Mouse (Mus musculus) heart, embryonic 13.5 days (tissue): ENCODE measurements around the gene Gsdma. TPM values are rescaled to one million over a fixed set of nuclear protein-coding genes. Genes with fewer than 3 reads are reported as not detected.
A peak's percentile ranks its signal among the peaks of the same experiment; 100 is the strongest.

Experiments used
- ATAC-seq: fragments of 200-750 bp; cut with Nextera tagmentation; 2 replicates; pipeline ENCODE4 v1.8.0; 2017; ENCODE audit warnings: moderate TSS enrichment; ENCODE audit not compliant: insufficient number of reproducible peaks, low FRiP score, low TSS enrichment; ENCODE audit errors: extremely low read depth
- H3K27ac ChIP-seq: fragments of 300-500 bp; sonication (generic); replicated peaks from 2 replicates; pipeline ENCODE4 v1.5.1; 2015; ENCODE audit warnings: moderate library complexity, mild to moderate bottlenecking, inconsistent platforms
- H3K27me3 ChIP-seq: fragments of 300-500 bp; sonication (generic); replicated peaks from 2 replicates; pipeline ENCODE4 v1.6.1; 2015; ENCODE audit warnings: mild to moderate bottlenecking, inconsistent platforms
- H3K36me3 ChIP-seq: fragments of 300-500 bp; sonication (generic); 2 replicates; pipeline ENCODE4 v1.6.1; 2015; ENCODE audit warnings: mild to moderate bottlenecking, inconsistent platforms
- H3K4me1 ChIP-seq: fragments of 300-500 bp; sonication (generic); 2 replicates; pipeline ENCODE4 v1.6.1; 2015; ENCODE audit warnings: inconsistent platforms
- H3K4me2 ChIP-seq: fragments of 300-500 bp; sonication (generic); 2 replicates; pipeline ENCODE4 v1.6.1; 2015; ENCODE audit warnings: inconsistent platforms, mild to moderate bottlenecking, moderate library complexity
- H3K4me3 ChIP-seq: fragments of 300-500 bp; sonication (generic); 2 replicates; pipeline ENCODE4 v1.5.1; 2015; ENCODE audit warnings: moderate library complexity, mild to moderate bottlenecking, inconsistent platforms
- H3K9ac ChIP-seq: fragments of 300-500 bp; sonication (generic); 2 replicates; pipeline ENCODE4 v1.6.1; 2015; ENCODE audit warnings: inconsistent platforms, mild to moderate bottlenecking, moderate library complexity
- H3K9me3 ChIP-seq: fragments of 300-500 bp; sonication (generic); 2 replicates; pipeline ENCODE4 v1.6.1; 2016; ENCODE audit warnings: inconsistent platforms
- WGBS: fragments of 180-500 bp; shearing (Covaris S2); methylation state at CpG from one replicate; pipeline ENCODE4 v1.1.7; 2015; ENCODE audit warnings: mixed read lengths; 5-methylcytosine and 5-hydroxymethylcytosine counted together
- polyA plus RNA-seq: library from polyadenylated mRNA; unstranded; fragments of >200 nt; fragmentation: Nextera tagmentation; extraction: Ambion mirVana; gene quantifications from 2 replicates; pipeline ENCODE4 v1.2.1, GENCODE M21; 2015

Gsdma gene
- polyA plus RNA-seq, 1 experiment from 2014 or later, result 0.12 TPM

DNA sequence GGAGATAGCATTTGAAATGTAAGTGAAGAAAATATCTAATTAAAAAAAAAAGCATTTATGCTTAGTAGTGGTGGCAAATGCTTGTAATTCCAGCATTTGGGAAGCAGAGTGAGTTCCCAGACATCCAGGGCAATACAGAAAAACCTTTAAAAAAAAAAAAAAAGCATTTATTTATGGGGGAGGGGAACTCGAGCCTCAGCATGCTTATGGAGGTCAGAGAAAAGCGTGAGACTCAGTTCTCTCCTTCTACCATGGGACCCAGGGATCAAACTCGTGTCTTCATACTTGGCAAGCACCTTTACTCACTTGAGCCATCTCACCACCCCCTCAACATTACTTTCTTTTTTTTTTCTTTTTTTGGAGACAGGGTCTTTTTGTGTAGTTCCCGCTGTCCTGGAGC lies 17.0 kb downstream of the Gsdma start:
- H3K36me3 ChIP-seq, result peaks cover 19% of the 10 kb centered on the region
- no peak overlapping the region for H3K4me3 ChIP-seq
- no peak overlapping the region for H3K27ac ChIP-seq
- no peak overlapping the region for H3K9ac ChIP-seq
- whole genome bisulfite sequencing, result 84% methylated on average over 4 of the region's 4 CpGs
- H3K27me3 ChIP-seq, result no peaks in the 10 kb centered on the region
- H3K9me3 ChIP-seq, result no peaks in the 10 kb centered on the region
- H3K4me2 ChIP-seq, result no peak overlapping the region
- ATAC-seq, result no peak
- peaks cover 19% of the 10 kb centered on the region for H3K4me1 ChIP-seq

DNA sequence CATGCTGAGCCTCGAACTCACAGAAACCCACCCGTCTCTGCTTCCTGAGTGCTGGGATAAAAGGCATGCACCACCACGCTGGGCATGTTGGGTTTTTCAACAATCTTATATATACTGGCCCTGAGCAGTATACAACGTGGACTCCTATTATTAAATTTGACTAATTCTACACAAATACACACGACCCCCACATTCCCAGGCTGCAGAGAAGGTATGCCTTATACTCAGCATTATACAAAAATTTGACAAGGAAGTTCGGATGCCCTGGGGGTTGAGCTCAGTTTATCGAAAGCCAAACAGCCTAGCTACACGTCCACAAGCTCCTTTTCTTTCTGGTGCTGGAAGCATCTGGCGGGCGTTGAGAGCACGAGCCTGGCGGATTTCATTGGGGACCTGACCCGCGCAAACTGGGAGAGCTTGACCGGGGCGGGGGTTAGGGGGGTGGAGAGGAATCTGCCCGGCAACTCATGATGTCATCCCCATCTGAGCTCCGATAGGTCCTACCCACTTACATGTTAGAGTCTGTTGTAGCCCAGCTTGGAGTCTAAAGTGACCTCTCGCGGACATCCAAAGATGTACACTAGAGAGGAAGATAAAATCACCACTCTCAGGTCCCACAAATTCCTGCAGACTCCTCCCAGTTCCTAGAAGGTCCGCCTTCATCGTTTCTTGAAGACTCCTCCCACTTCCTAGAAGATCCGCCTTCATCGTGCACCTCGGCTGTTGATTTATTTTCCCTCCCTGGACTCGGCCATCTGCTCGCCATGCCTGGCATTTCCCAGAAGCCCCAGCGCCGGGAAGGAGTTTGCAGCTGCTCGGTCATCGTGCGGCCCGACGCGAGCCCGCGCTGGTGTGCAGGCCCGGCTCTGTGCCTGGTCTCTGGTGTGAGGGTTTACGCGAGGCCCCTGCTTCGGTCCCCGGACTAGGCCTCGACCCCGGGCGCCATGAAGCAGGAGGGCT lies 17.9 kb downstream of the Gsdma start, which contains the start of gene Psmd3:
Psmd3 (plus strand) TSS at position 769 of the 960 bp plus-strand sequence.
- peak within 1 kb of the TSS; percentile 85 for H3K27ac ChIP-seq
- peak within 1 kb of the TSS; percentile 96 for H3K4me3 ChIP-seq
- peaks cover 27% of the 10 kb centered on the region for H3K36me3 ChIP-seq
- 5% methylated on average over 45 of the region's 45 CpGs for WGBS
- H3K27me3 ChIP-seq, result no peaks in the 10 kb centered on the region
- ATAC-seq, result peak; percentile 91
- peak within 1 kb of the TSS; percentile 99 for H3K9ac ChIP-seq
- peaks cover 19% of the 10 kb centered on the region for H3K4me1 ChIP-seq
- peak within 1 kb of the TSS; percentile 86 for H3K4me2 ChIP-seq
- no peaks in the 10 kb centered on the region for H3K9me3 ChIP-seq

DNA sequence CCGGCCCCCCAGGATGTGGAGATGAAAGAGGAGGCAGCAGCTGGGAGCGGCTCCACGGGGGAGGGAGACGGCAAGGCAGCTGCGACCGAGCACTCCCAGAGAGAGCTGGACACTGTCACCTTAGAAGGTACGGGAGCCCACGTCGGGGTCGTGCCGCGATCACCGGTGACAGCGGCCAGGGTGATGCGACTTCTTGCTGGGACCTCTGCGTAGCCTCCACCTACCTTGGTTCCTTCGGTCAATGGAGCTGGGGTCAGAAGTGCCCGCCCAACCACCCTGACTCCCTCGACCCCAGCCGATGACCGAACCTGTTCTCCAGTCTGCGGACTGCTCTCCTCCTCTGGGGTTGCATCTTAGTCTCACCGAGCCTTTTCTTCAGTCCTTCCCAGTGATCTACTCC lies 18.7 kb downstream of the Gsdma start:
- peak; percentile 21; the same call in 1 of the 2 replicates for ATAC-seq
- H3K4me3 ChIP-seq, result peak overlapping the region; percentile 96
- peak overlapping the region; percentile 99 for H3K9ac ChIP-seq
- H3K4me2 ChIP-seq, result peak overlapping the region; percentile 86
- H3K27me3 ChIP-seq, result no peaks in the 10 kb centered on the region
- under 1% methylated on average over 23 of the region's 23 CpGs for WGBS
- peaks cover 19% of the 10 kb centered on the region for H3K4me1 ChIP-seq
- H3K9me3 ChIP-seq, result no peaks in the 10 kb centered on the region
- H3K27ac ChIP-seq, result peak overlapping the region; percentile 85
- peaks cover 35% of the 10 kb centered on the region for H3K36me3 ChIP-seq

DNA sequence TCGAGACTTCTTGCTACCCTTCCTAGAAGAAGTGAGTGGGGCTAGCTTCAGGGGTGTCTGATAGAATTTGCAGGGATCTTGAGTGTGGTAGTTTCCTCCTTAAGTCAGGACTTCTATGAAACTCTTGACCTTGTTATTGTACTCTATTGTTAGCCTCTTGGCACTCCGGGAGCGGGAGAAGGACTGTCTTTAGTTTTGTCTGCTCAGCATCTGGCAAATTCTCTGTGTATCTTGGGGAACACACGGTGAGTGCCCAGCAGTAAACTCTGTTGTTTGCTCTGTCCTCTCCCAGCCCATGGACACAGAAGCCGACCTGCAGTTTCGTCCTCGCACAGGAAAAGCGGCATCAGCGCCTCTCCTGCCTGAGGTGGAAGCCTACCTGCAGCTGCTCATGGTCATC lies 21.5 kb downstream of the Gsdma start:
- 89% methylated on average over 9 of the region's 9 CpGs for WGBS
- peaks cover 60% of the 10 kb centered on the region for H3K36me3 ChIP-seq
- no peak for ATAC-seq

GRCm38 (mm10) chr11:98686976-98687375 lies 22.8 kb downstream of the Gsdma start:
- peaks cover 17% of the 10 kb centered on the region for H3K4me1 ChIP-seq
- no peaks in the 10 kb centered on the region for H3K27me3 ChIP-seq
- no peak overlapping the region for H3K27ac ChIP-seq
- 90% methylated on average over 4 of the region's 4 CpGs for WGBS
- H3K4me2 ChIP-seq, result no peak overlapping the region
- no peak overlapping the region for H3K9ac ChIP-seq
- H3K9me3 ChIP-seq, result no peaks in the 10 kb centered on the region
- H3K36me3 ChIP-seq, result peaks cover 73% of the 10 kb centered on the region
- ATAC-seq, result no peak
- H3K4me3 ChIP-seq, result no peak overlapping the region

More for the DNA sequence above, 21.5 kb downstream of the Gsdma start:
- H3K27me3 ChIP-seq, result no peaks in the 10 kb centered on the region
- no peak overlapping the region for H3K4me2 ChIP-seq
- H3K4me3 ChIP-seq, result no peak overlapping the region
- peaks cover 19% of the 10 kb centered on the region for H3K4me1 ChIP-seq
- H3K9ac ChIP-seq, result no peak overlapping the region
- H3K9me3 ChIP-seq, result no peaks in the 10 kb centered on the region
- H3K27ac ChIP-seq, result no peak overlapping the region

- H3K4me2 ChIP-seq, result no peak overlapping the region
- H3K27ac ChIP-seq, result no peak overlapping the region
- 82% methylated on average over 8 of the region's 8 CpGs for WGBS
- no peak overlapping the region for H3K9ac ChIP-seq
- H3K27me3 ChIP-seq, result no peaks in the 10 kb centered on the region
- peaks cover 84% of the 10 kb centered on the region for H3K36me3 ChIP-seq
- no peaks in the 10 kb centered on the region for H3K9me3 ChIP-seq
- no peak overlapping the region for H3K4me3 ChIP-seq
- ATAC-seq, result no peak
- H3K4me1 ChIP-seq, result peaks cover 17% of the 10 kb centered on the region
These were observed 23.9 kb downstream of the Gsdma start for GRCm38 (mm10) chr11:98688009-98688408.

DNA sequence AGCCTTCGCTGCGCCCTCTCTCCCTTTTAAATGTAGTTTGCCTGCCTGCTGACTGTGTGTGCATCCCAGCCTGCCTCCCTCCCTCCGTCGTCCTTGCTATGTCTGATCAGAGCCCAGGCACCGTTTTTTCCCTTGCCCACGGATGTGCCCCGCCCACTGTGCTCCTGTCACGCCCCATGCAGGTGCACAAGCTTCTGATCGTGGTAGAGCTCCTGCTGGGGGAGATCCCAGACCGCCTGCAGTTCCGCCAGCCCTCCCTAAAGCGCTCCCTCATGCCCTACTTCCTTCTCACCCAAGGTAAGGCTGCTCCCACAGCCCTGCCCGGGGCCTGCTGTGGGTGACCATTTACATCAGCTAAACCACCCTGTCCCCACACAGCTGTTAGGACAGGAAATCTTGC lies 29.1 kb downstream of the Gsdma start:
- no peak overlapping the region for H3K4me2 ChIP-seq
- WGBS, result 75% methylated on average over 13 of the region's 13 CpGs
- H3K36me3 ChIP-seq, result peaks cover 84% of the 10 kb centered on the region
- H3K27ac ChIP-seq, result no peak overlapping the region
- H3K9ac ChIP-seq, result no peak overlapping the region
- H3K4me1 ChIP-seq, result 0 out of 2 replicates have a peak, but pooled peaks cover 9% of the 10 kb centered on the region
- H3K9me3 ChIP-seq, result no peaks in the 10 kb centered on the region
- ATAC-seq, result no peak
- H3K4me3 ChIP-seq, result no peak overlapping the region
- no peaks in the 10 kb centered on the region for H3K27me3 ChIP-seq

GRCm38 (mm10) chr11:98693746-98694145 lies 29.6 kb downstream of the Gsdma start:
- ATAC-seq, result no peak
- peak overlapping the region; percentile 44; the same call in 1 of the 2 replicates for H3K9ac ChIP-seq
- H3K4me2 ChIP-seq, result no peak overlapping the region
- H3K27ac ChIP-seq, result no peak overlapping the region
- peaks cover 80% of the 10 kb centered on the region for H3K36me3 ChIP-seq
- H3K4me1 ChIP-seq, result 0 out of 2 replicates have a peak, but pooled peaks cover 9% of the 10 kb centered on the region
- no peak overlapping the region for H3K4me3 ChIP-seq
- WGBS, result 80% methylated on average over 9 of the region's 9 CpGs
- H3K27me3 ChIP-seq, result no peaks in the 10 kb centered on the region
- H3K9me3 ChIP-seq, result no peaks in the 10 kb centered on the region

DNA sequence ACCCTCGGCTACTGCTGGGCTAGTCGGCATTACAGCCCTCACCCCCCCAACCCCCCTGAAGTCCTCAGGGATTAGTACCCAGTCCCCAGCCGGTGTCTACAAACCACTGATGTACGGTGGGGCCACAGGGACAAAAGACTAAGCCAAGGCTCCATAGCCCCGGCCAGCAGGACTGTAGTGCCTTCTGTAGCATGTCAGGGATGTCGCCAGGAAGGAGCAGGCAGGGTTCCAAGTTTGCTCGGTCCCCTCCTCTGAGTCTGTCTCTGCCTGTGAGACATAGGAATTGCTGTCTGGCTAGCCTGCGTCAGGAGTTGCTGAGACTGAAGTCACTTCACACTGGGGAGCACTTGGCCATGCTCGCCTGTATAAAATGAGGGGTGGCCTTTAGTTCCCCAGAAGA lies 30.1 kb downstream of the Gsdma start:
- H3K9me3 ChIP-seq, result no peaks in the 10 kb centered on the region
- no peak for ATAC-seq
- H3K36me3 ChIP-seq, result peaks cover 76% of the 10 kb centered on the region
- H3K27ac ChIP-seq, result no peak overlapping the region
- H3K4me2 ChIP-seq, result no peak overlapping the region
- H3K27me3 ChIP-seq, result no peaks in the 10 kb centered on the region
- WGBS, result 63% methylated on average over 9 of the region's 9 CpGs
- H3K4me1 ChIP-seq, result 0 out of 2 replicates have a peak, but pooled peaks cover 9% of the 10 kb centered on the region
- H3K9ac ChIP-seq, result peak overlapping the region; percentile 44; the same call in 1 of the 2 replicates
- H3K4me3 ChIP-seq, result no peak overlapping the region

- no peak for ATAC-seq
- H3K4me3 ChIP-seq, result no peak overlapping the region
- H3K9me3 ChIP-seq, result no peaks in the 10 kb centered on the region
- peaks cover 13% of the 10 kb centered on the region for H3K4me1 ChIP-seq
- peaks cover 65% of the 10 kb centered on the region for H3K36me3 ChIP-seq
- no peaks in the 10 kb centered on the region for H3K27me3 ChIP-seq
- no peak overlapping the region for H3K27ac ChIP-seq
- WGBS, result 63% methylated on average over 14 of the region's 14 CpGs
- no peak overlapping the region for H3K9ac ChIP-seq
- no peak overlapping the region for H3K4me2 ChIP-seq
These were observed 31.3 kb downstream of the Gsdma start for GRCm38 (mm10) chr11:98695408-98695807.

DNA sequence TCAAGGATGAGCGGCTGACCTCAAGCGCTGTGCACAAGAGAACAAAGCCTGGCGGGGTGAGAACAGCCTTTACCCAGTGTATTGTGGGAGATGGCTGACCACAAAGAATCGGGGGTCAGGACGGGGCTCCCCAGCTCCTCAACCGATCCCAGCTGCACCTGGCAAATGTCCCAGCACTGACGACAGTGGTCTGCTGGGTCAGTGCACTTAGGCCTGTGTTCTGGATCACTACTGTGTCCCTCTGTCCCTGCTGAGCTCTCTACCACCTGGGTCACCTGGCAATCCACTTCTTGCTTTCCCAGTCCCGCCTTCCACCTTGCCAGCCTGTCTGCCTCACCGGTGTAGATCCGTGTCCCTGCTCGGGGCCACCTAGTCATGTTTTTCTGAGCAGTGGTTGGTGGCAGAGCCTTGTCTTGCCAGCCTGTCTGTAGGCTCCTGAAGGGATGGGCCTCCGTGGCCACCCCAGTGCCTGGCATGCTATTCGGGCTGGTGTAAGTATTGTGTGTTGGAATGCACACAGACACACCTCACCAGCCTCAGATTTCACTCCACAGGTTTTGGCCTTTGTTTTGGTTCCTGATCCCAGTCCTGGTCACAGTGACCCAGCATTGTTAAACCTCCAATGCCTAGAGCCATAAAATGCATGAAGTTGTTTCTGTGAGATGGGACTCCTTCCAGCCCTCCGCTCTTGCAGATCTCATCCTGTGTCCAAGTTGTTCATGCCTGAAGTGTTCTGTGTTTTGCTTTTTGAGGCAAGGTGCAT lies 32.5 kb downstream of the Gsdma start:
- Histone ChIP-seq H3K27ac (no peak overlapping the region), H3K4me1 (peaks cover 24% of the 10 kb centered on the region), H3K36me3 (peaks cover 53% of the 10 kb centered on the region), H3K4me3 (no peak overlapping the region), H3K4me2 (no peak overlapping the region), H3K27me3 (peaks cover 9% of the 10 kb centered on the region; the same call in 1 of the 2 replicates), H3K9me3 (no peaks in the 10 kb centered on the region), H3K9ac (no peak overlapping the region)
- 82% methylated on average over 14 of the region's 14 CpGs for WGBS
- no peak for ATAC-seq
